12 mouse cellular contexts compared by ENCODE assay signal in genomic region chr1:91567269-91567668, GRCm38 (mm10).
"Had no signal": no experiment of that assay in that cellular context is flagged by ENCODE, and none has a peak within 500 bp of the region (broad histone marks: within the 10 kb centered on the region; RNA-seq: fewer than 3 reads in every experiment).

No protein-coding gene starts in this region.

- H3K27ac ChIP-seq: liver, embryonic 14.5 days; midbrain, embryonic 13.5 days; midbrain, embryonic 15.5 days; neural tube, embryonic 12.5 days had no signal

- H3K4me1 ChIP-seq: midbrain, embryonic 13.5 days; midbrain, embryonic 15.5 days; neural tube, embryonic 12.5 days had no signal

- H3K9me3 ChIP-seq: midbrain, embryonic 13.5 days; midbrain, embryonic 15.5 days; neural tube, embryonic 12.5 days had no signal

- H3K9ac ChIP-seq: liver, embryonic 14.5 days; lung, embryonic 14.5 days; midbrain, embryonic 13.5 days; midbrain, embryonic 15.5 days; neural tube, embryonic 12.5 days had no signal

- H3K4me3 ChIP-seq: midbrain, embryonic 13.5 days; midbrain, embryonic 15.5 days; neural tube, embryonic 12.5 days had no signal

- ATAC-seq: midbrain, embryonic 13.5 days; midbrain, embryonic 15.5 days had no signal

- H3K27me3 ChIP-seq: midbrain, embryonic 13.5 days; midbrain, embryonic 15.5 days; neural tube, embryonic 12.5 days had no signal

- H3K36me3 ChIP-seq: midbrain, embryonic 13.5 days; midbrain, embryonic 15.5 days; neural tube, embryonic 12.5 days had no signal

- DNase-seq: lung, adult 18-20 months; lung, embryonic 14.5 days; lung, postnatal 10 days; right cerebral cortex, postnatal 14 days; spleen, adult 18-20 months; thymus, adult 18-20 months; thymus, postnatal 14 days; thymus, postnatal 36 days had no signal
